Mouse (Mus musculus) brown adipose tissue, adult 24 weeks (tissue): ENCODE results near the gene Gabarapl1. TPM values are rescaled to one million over a fixed set of nuclear protein-coding genes. Genes with fewer than 3 reads are reported as not detected.

ENCODE experiments used
- H3K27ac ChIP-seq: fragments of 200-500 bp; replicated peaks from 2 replicates; pipeline ENCODE4 v1.5.1; 2012; ENCODE audit warnings: low read depth, mild to moderate bottlenecking, low read length
- H3K4me1 ChIP-seq: fragments of 200-500 bp; 2 replicates; pipeline ENCODE4 v1.6.1; 2012; ENCODE audit warnings: low read length, mixed read lengths; ENCODE audit not compliant: control insufficient read depth, insufficient read depth, insufficient read length
- H3K4me3 ChIP-seq: fragments of 200-500 bp; 2 replicates; pipeline ENCODE4 v1.5.1; 2012; ENCODE audit warnings: low read depth, mild to moderate bottlenecking, low read length, moderate library complexity; ENCODE audit not compliant: insufficient read depth
- polyA plus RNA-seq: library from polyadenylated mRNA; stranded (reverse); fragments of >200 nt; gene quantifications from 2 replicates; pipeline ENCODE4 v1.2.4, GENCODE M21; 2012; ENCODE audit not compliant: missing spikeins, insufficient read depth, insufficient read length

The Gabarapl1 gene
- polyA plus RNA-seq, 1 experiment = 147 TPM

DNA sequence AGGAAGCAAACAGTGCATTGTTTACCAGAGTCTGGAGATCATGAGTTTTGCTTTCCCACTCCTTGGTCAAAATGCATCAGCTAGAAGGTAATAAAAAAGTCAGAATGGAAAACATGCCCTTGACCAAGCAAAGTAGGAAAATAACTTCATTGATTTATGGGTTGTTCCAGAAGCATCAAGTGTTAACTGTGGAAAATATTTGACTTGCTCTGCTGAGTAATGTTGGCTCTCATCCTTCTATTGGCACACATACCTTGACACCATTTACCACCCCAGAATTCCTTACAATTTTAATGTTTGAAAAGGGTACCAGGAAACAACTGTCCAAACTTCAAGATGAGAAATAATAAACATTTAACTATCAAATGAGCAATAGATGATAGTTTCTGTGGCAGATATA lies 6.9 kb upstream of the Gabarapl1 start:
- Histone ChIP-seq H3K4me1 (no peaks in the 10 kb centered on the region; the same call in 1 of the 2 replicates), H3K4me3 (no peak overlapping the region), H3K27ac (no peak overlapping the region)

DNA sequence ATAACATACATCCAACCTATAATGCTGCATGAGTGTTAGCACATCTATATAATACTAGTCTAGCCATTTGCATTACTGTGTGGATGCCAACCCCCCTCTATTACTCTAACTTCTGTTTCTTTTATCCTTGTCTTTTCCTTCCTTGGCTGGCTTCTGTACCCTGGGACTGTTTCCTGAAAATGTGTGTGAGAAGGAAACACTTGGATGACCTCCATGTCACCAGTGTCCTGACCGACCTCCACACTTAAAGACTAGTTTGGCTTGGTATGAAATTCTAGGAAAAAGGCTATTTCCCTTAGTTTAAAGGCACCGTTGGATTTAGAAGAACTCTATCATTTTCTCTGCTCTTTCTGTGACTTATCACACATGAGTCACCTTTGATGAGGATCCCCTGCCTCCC lies 5.5 kb upstream of the Gabarapl1 start:
- H3K4me3 ChIP-seq = no peak overlapping the region
- H3K27ac ChIP-seq = no peak overlapping the region
- H3K4me1 ChIP-seq = peaks cover 2% of the 10 kb centered on the region; the same call in 1 of the 2 replicates

DNA sequence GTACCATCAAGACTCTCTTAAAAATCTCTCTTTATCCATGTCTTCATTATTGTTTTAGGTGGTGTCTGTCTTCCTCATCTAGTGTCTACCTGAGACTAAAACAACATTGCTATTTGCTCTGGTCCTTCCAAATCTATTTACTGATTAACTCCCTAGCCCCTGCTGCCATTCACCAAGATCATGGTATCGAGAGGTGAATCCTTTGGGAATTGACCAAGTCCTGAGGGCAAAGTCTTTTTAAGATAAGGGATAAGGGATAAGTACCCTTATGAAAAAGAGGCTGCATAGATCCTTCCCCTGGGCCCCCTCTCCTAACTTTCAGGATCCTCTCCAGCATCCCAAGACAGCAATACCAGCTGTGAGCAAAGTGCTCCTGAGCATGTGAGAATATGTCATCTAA lies 3.4 kb upstream of the Gabarapl1 start:
- H3K27ac ChIP-seq = no peak overlapping the region
- no peak overlapping the region for H3K4me3 ChIP-seq
- peaks cover 4% of the 10 kb centered on the region; the same call in 1 of the 2 replicates for H3K4me1 ChIP-seq

DNA sequence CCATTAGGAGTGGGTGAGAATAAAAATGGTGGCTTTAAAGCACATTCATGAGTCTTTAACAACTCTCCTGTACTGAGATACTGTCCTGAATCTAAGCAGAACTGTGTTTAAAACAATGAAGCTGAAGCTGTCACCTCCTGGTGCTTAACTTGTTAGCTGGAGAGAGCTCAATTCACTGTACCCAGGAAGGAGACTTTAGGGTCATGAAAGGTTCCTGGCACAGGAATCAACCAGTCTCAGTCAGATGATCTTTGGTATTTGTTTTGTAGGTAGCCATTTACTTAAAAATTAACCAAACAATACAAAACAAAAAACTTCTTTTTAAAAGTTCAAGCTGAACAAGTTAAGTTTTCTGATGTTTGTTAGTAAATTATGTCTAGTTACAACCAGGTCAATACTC lies 2.7 kb upstream of the Gabarapl1 start:
- H3K4me3 ChIP-seq = no peak overlapping the region
- no peak overlapping the region for H3K27ac ChIP-seq
- H3K4me1 ChIP-seq = peaks cover 10% of the 10 kb centered on the region

DNA sequence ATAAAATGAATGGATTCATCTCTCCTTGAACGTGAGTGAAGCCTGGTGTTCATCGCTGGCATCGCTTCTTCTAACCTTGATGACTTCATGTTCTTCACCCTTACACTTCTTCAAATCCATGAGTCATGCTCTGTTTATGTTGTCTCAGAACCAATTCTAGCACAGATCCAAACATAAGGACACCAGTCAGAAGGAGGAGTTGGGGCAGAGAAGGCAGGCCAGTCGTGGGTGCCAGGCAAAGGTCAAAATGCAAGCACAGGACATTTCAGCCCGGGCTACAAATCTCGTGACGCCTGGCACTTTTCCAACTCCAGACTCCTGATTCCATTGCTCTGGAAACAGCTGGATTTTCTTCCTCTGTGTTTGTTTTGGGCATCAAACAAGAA lies 411 bp upstream of the Gabarapl1 start:
- peak overlapping the region; percentile 90 for H3K27ac ChIP-seq
- H3K4me3 ChIP-seq = peak overlapping the region; percentile 91
- H3K4me1 ChIP-seq = peaks cover 16% of the 10 kb centered on the region

DNA sequence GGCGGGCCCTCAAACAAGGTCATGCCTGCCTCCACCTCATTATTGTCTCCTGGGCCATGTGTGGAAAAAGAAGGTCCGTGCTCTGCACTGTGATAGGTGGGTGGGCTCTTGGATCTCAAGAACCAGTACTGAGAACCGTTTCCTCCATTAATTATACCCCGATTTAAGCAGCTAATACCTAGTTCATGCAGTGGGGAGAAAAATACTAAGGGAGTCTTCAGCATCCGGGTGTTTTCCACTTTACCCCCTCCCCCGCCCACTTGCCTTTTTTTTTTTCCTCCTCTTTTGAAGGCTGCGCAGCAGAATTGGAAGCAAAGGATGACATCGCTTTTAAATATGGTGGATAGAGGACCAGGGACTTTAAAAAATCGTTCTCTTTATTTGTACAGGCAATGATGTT lies 1.1 kb downstream of the Gabarapl1 start:
- Histone ChIP-seq H3K4me1 (peaks cover 16% of the 10 kb centered on the region), H3K27ac (no peak overlapping the region), H3K4me3 (peak overlapping the region; percentile 91)

DNA sequence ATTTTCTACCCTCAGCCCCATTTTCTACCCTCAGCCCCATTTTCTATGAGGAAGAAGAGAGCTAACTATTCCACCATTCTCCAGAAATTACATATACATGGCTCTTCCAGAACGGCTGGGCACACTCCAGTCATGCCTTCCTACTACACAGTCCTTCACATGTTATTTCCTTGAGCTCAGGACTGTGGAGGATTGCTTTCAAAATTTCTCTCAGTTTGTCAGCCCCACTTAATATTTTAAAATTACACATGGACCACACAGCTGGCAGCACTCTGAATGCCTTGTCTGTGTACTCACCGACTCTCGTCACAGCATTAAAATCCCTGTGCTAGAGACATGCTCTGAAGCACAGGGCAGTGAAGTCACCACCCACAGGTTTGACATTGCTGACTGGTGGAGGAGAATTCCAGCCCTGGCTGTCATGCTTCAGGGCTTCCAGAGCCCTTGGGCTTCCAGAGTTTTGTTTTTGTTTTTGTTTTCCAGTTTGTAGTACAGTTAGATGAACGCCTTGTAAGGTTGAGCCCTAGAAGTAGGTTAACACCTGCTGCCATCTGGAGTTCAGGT lies 1.7 kb downstream of the Gabarapl1 start:
- Histone ChIP-seq H3K4me1 (peaks cover 16% of the 10 kb centered on the region), H3K4me3 (peak overlapping the region; percentile 91), H3K27ac (no peak overlapping the region)

DNA sequence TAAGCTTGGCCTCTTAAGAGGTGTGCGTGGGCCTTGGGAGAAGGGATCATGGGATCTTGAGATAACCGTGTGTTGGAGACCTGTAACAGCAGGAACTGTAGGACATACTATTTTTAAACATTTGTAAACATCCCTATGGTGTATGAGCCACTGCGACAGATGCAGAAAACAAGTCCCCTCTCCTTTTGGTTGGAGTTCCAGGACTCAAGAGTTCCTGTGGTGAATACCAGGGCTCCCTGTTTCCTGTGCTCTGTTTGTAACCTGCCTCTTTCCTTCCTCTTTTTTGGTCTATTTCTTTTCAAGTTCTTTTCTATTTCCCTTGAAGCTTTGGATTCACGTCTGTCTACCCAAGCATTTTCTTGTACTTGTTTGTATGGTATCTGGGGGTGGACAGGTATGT lies 2.8 kb downstream of the Gabarapl1 start:
- Histone ChIP-seq H3K4me3 (0 out of 2 replicates have a peak overlapping the region, but pooled peaks have one; percentile 1), H3K4me1 (peaks cover 16% of the 10 kb centered on the region), H3K27ac (no peak overlapping the region)

DNA sequence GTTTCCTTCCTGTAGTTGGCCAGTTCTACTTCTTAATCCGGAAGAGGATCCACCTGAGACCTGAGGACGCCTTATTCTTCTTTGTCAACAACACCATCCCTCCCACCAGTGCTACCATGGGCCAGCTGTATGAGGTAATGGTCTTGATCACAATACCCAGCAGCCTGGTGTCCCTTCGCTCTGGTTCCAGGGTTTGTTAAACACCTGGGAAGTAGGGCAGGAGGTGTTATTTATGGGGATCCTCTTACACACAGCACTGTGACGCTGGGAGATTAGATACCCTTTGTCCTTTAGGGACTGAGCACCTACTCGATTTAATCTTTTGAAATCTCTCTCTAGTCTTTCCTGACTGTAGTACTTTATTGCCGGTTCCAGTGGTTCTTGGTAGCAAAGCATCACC lies 5.6 kb downstream of the Gabarapl1 start:
- Histone ChIP-seq H3K27ac (no peak overlapping the region), H3K4me3 (no peak overlapping the region), H3K4me1 (peaks cover 14% of the 10 kb centered on the region)

DNA sequence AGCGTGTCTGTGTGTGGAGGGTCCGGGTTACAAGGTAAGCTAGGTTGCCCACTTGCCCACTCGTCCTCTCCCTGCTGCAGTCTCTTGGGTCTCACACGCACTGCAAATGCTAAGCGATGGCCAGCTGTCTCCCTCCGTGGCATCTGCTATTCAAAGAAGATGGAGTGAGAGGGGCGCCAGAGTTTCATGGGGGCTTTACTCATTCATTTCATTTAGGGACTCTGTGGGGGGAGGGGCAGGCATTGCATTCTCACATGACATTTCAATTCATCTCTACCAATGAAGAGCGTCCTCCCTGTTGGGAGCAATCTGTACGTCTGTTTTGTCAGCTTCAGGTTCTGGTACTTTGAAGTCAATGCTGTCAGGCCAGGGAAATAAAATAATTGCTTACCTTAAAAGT lies 9.0 kb downstream of the Gabarapl1 start:
- H3K27ac ChIP-seq = no peak overlapping the region
- H3K4me1 ChIP-seq = no peaks in the 10 kb centered on the region
- H3K4me3 ChIP-seq = no peak overlapping the region

DNA sequence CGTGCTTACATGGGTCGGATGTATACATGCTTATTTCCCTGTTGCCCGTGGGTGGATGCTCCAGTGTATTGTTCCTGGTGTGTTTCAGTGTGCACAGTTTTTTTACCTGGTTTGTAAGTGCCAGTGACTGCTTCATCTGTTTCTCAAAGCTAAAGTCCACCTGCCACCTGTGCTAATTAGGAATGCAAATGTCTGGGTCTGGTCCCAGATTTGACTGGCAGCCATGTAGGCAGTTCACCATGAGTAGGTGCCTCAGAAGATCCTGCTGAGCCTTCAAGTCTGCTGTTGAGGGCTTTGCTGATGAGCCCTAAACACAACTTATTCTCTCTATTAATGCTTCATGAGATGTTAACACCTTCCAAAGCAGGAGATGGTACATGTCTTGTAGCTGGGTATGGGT lies 9.6 kb downstream of the Gabarapl1 start:
- no peak overlapping the region for H3K27ac ChIP-seq
- no peaks in the 10 kb centered on the region for H3K4me1 ChIP-seq
- no peak overlapping the region for H3K4me3 ChIP-seq

DNA sequence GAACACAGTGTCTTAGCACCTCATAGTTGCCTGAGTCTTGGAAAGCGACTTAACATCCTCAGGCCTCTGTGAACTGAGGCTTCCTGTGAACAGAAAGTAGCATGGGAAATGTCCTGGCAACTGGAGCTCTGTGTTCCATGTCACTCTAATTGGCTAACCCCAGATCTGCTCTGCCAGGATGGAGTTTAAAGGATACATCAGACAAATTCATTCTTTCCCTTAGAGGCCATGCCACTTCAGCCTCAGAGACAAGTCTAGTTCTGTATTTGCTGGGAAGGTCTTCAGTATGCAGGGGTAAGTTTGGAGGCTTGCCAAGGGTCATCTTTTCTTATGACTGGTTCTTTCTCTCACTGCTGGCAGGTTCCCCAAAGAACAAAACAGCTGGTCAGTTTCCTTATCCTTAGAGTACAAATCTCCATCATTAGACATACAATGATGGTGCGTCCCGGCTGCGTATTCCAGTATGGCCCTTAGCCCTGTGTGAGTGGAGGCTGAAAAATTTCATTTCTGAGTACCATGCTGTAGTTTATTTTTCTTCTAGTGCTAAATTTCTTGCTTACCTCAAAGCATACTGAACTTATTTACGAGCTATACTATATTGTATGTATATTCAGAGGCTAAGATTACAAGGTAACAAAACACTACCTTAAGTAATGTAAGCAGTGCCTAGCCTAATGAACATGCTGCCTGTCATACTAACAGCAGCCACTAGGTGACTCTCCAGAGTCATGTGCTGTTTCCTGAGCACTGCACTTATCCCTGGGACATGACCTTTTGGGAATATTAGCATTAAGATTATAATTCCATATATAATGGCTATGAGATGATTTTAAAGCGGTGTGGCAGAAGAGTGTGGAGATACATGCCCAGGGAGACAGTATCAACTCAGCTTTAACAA lies 11.0 kb downstream of the Gabarapl1 start:
- Histone ChIP-seq H3K4me3 (no peak overlapping the region), H3K27ac (no peak overlapping the region), H3K4me1 (no peaks in the 10 kb centered on the region)

DNA sequence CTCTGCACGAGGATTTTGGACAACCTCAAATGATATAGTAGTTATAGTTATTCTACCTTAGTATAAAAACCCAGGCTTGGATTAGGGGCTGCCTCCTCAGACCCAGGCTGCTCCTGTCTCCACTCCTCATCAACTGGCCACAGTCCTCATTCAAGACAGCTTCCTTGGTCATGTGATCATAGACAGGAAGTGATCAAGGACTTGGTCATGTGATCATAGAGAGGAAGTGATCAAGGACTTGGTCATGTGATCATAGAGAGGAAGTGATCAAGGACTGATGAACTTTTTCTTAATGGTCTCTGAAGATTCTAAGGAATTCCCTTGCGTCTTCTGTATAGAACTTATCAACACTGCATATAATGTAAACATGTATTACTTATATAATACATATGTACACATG lies 14.3 kb downstream of the Gabarapl1 start:
- Histone ChIP-seq H3K4me3 (no peak overlapping the region), H3K27ac (no peak overlapping the region), H3K4me1 (no peaks in the 10 kb centered on the region)

DNA sequence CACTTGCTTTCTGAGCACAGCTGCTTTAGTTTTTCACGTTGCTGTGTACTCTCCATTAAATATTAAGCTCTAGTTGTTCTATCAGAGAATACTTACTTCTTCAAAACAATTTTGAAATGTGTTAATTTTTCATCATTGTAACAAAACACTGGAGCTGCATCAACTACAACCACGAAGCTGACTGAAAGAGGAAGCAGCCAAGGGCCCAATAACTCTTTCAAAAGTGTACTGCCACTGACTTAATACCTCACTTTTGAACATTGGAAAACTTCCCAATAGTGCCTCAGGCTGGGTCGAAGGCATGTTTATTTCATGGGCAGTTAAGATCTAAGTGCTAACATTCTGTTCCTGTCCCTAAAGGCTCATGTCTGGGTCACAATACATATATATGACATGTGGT lies 15.0 kb downstream of the Gabarapl1 start:
- no peak overlapping the region for H3K4me3 ChIP-seq
- no peaks in the 10 kb centered on the region for H3K4me1 ChIP-seq
- H3K27ac ChIP-seq = no peak overlapping the region

DNA sequence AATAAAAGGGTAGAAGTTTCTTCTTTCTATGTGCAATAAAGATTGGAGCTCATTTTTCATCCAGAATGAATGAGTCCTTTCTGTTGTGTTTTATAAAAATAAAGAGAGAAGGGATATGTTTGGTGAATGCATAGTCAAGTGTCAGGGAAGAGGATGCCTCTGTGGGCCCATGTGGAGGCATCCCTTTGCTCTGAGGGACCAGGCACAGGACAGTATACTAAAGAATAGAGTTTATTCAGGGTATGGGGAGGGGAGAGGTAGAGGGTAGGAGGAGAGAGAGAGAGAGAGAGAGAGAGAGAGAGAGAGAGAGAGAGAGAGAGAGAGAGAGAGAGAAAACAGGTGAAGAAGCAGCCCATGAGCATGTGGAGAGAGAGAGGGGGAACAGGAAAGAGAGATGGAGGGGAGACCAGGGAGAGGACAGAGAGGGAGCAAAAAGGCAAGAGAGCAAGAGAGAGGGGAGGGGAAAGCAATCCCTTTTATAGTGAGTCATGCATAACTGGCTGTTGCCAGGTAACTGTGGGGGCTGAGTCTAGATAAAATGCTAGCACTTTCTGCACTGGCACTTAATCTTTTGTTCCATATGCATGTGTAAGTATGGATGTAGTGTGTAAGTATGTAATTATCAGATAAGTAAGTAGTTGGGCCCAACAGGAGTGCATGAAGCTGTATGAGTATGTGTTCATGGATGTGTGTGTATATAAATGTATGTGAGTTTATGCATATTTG lies 24.5 kb downstream of the Gabarapl1 start:
- Histone ChIP-seq H3K27ac (no peak overlapping the region), H3K4me1 (no peaks in the 10 kb centered on the region), H3K4me3 (no peak overlapping the region)
